Mouse (Mus musculus) lung, postnatal 4 days (tissue): ENCODE measurements at regions not wholly inside any gene's neighbourhood (a gene's known extent, or its start where the extent isn't known, plus 50 kb on each side); places are given as distances from the start of the nearest gene placed in this dataset.

ENCODE experiments used
- DNase-seq, 2 experiments: peaks; one replicate each; pipeline ENCODE4 v3.0.0; 2021

DNA sequence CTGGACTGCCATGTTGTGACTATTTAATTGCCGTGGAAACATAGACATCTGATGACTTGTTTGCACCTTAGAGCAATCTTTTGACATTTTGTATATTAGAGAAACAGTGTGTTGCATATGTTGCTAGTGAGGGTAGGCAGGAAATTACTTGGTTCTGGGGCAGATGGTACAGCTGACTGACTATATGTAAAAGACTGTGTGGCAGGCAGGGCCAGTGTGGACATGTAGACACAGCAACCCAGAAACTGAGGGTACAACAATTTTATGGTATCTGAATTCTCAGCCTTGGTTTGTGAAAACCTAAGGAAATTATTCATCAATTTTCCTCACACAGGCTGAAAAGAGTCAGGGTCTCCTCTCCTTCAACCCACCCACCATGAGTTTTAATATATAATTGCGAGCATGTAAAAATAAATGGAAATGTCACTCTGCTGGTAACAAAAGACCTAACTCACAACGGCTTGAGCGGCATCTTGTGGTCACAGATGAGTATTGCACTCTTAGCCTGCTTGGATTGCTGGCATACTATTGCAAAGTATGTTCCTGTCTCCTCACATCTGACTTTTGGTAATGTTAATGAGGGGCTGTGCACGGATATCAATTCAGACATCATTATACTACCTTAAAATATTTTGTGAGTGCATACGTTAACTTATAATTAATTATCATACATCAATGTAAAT lies 329.8 kb downstream of the Psat1 start:
- peak; percentile 23 to 47 for DNase-seq

- peak; percentile 22 to 64 for DNase-seq
Observed at GRCm38 (mm10) chr19:15614648-15615561, 332.2 kb downstream of the Psat1 start.

DNA sequence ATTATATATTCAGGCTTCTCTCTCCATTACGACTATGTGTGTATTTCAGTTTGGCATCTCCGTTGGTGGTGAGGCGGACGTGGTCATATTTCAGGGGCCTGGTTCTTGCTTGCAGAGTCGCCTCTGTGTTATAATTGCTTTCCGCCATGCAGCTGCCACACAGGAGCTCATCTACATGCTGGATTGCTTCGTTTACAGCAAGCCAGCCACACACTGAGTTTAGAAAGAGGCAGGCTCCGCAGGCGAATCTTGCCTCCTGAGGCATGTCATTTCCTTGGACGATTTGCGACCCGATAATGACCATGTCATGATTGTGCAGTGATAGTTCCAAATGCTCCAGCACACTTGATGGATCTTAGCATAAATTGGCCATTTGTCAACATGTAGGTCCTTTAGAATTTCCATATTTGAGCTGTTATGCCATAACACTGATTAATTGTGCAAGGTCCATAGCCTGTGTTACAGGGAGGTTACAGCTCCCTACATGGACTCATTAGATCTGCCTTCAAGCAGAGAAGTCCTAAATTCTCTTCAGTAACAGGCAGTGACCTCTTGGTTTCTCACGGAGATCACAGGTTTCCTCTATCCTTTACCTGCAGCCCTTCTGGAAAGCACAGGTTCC lies 335.9 kb downstream of the Psat1 start:
- DNase-seq, result no peak

GRCm38 (mm10) chr19:15606440-15606839 lies 340.7 kb downstream of the Psat1 start:
- DNase-seq, result no peak

- DNase-seq, result no peak
Observed at GRCm38 (mm10) chr19:15592821-15593220, 354.3 kb downstream of the Psat1 start.

DNA sequence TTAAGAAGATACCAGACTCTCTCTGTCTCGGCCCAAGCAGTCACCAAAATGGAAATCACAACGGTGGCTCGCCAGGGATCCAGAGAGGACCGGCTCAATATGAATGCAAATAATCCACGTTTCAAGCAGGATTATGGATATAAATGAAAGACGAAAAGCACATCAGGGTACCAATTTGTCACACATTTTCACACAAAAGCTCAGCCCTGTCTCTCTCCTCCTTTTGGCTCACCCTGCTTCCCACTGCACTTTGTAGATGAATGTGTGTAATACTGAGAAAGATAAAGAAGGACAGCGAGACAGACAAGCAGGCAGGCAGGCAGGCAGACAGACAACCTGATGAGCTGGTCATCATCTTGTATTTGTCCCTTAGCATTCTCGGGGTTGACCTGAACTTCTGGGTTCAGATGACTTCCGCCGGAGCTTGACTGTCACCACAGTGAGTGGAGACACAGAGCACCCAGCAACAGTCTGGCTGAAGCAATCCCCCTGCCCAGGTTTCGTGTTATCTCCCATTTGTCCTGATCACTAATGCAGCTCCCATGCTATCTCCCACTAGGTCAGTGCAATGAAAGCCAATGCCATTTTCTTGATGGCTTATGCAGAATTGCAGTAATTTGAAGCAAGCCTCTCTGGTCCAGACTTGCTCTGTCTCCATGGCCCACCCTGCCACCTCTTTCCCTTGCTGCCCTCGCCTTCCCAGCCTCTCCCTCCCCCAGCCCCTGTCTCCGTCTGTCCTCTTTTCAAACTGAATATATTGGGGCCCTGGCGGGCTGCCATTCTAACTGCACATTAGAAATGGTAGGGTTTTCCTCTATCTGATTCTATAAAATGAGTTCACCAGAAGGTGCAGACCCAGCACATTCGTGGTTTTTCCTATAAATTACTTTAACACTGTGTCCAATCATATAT lies 363.1 kb downstream of the Psat1 start:
- DNase-seq, result no peak

- DNase-seq, result no peak
Observed at GRCm38 (mm10) chr19:15583106-15583781, 363.9 kb downstream of the Psat1 start.

DNA sequence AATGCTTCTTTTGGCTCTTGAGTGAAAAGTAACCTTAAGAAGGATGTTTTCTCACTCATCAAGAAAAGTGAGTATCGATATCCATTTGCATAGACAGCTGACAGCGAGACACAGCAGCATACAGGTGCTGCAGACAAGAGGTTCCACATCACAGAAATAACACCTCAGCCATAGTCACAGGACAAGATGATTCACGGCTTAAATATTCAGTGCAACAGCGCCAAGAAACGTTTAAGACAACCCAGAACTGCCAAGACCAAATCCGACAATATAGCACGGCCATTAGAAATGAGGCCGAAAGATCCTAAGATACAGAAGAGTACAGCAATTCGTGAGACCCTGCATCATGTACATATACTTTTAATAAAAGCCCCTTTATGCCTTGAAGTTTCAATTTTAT lies 375.9 kb downstream of the Psat1 start:
- DNase-seq, result no peak

GRCm38 (mm10) chr19:15561511-15561910 lies 385.6 kb downstream of the Psat1 start:
- DNase-seq, result no peak

DNA sequence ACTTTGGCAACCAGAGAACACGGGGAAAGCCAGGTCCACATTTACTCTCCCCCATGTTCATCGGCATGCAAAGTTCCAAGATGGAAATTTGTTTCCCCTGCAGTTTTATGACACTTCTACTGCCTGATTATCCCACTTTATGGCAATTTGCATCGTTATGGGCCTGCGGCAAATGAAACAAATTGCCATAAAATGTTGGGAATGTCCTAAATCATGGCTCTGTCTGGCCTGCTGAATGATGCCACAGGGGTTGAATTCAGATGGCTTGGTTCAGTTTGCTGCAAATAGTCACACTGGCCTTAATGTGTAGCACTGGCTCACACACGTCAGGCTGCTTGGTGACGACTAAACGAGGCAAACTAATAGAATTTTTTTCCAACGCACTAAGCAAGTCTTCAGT lies 393.2 kb downstream of the Psat1 start:
- DNase-seq, result no peak

DNA sequence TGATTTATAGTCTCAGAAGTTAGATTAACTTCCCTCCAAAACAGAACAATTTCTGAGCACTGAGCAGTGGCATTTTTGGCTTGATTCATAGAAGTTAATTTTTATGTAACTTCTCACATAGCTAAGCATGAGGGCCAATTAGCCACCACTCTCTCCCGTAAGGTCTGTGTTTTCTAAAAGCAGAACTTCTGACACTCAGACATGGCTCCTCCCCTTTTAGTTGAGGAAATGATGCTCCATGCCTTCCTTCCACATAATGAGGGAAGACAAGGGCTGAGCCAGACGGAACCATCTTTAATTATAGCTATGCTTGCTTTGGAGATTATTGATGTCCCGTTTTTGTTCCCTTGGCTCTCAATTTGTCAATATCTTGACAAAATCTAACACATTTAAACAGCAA lies 429.3 kb downstream of the Psat1 start:
- DNase-seq, result no peak

- DNase-seq, result no peak
Observed at GRCm38 (mm10) chr19:15516566-15517305, 430.4 kb downstream of the Psat1 start.

- DNase-seq, result no peak
Observed at GRCm38 (mm10) chr19:15513197-15513596, 433.9 kb downstream of the Psat1 start.

- DNase-seq, result no peak
Observed at GRCm38 (mm10) chr19:15510395-15510794, 436.7 kb downstream of the Psat1 start.

- DNase-seq, result no peak
Observed at GRCm38 (mm10) chr19:15502985-15503354, 444.2 kb downstream of the Psat1 start.

- no peak for DNase-seq
Observed at GRCm38 (mm10) chr19:15502315-15502984, 444.7 kb downstream of the Psat1 start.

DNA sequence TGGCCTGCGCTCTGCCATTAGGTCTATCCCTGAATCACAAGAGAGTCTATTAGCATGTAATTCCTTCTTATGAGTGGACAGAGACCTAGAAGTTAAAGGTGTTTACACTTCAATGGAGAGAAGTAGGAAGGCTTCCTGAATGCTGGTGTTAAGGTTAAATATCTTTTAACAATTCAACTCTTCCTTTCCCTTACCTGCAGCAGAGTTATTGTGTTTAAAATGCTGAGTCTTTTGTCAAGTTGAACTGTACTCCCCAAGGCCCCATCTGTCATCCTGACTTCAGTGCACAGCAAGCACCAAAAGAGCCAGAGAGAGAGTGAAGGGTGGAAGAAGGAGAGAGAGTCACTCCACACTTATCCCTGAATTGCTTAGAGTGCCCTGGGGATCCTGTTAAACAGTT lies 451.6 kb downstream of the Psat1 start:
- DNase-seq, result no peak

- no peak for DNase-seq
Observed at GRCm38 (mm10) chr19:15487576-15487975, 459.6 kb downstream of the Psat1 start.

GRCm38 (mm10) chr19:15481605-15482004 lies 465.5 kb downstream of the Psat1 start:
- peak; percentile 7 to 53 for DNase-seq

GRCm38 (mm10) chr19:15469541-15469940 lies 477.6 kb downstream of the Psat1 start:
- no peak for DNase-seq

GRCm38 (mm10) chr19:15466713-15467112 lies 480.4 kb downstream of the Psat1 start:
- no peak for DNase-seq
